Mouse (Mus musculus) E14TG2a.4 (cell line): ENCODE data around the gene Ttc3.

ENCODE experiments used
- H3K27me3 ChIP-seq: 2 replicates; pipeline ENCODE4 v1.6.1; 2014; ENCODE audit warnings: low read length, control low read depth; ENCODE audit not compliant: insufficient read depth
- H3K36me3 ChIP-seq: 2 replicates; pipeline ENCODE4 v1.6.1; 2014; ENCODE audit warnings: low read length, control low read depth; ENCODE audit not compliant: insufficient read depth
- H3K4me1 ChIP-seq: replicated peaks from 2 replicates; pipeline ENCODE4 v1.6.1; 2014; ENCODE audit warnings: low read depth, low read length, control low read depth
- H3K4me3 ChIP-seq: replicated peaks from 2 replicates; pipeline ENCODE4 v1.5.1; 2014; ENCODE audit warnings: mild to moderate bottlenecking, low read length
- H3K9me3 ChIP-seq: 2 replicates; pipeline ENCODE4 v1.6.1; 2014; ENCODE audit warnings: low read length, control low read depth
- CTCF ChIP-seq: conservative IDR thresholded peaks from 2 replicates; pipeline ENCODE4 v1.5.1; 2014; ENCODE audit warnings: low read length
- NANOG ChIP-seq: IDR thresholded peaks from 2 replicates; pipeline ENCODE4 v1.6.1; 2014; ENCODE audit warnings: borderline replicate concordance, low read length, mixed read lengths
- POU5F1 ChIP-seq: IDR thresholded peaks from 2 replicates; pipeline ENCODE4 v1.6.1; 2014; ENCODE audit warnings: low read length, borderline replicate concordance

Gene Ttc3

DNA sequence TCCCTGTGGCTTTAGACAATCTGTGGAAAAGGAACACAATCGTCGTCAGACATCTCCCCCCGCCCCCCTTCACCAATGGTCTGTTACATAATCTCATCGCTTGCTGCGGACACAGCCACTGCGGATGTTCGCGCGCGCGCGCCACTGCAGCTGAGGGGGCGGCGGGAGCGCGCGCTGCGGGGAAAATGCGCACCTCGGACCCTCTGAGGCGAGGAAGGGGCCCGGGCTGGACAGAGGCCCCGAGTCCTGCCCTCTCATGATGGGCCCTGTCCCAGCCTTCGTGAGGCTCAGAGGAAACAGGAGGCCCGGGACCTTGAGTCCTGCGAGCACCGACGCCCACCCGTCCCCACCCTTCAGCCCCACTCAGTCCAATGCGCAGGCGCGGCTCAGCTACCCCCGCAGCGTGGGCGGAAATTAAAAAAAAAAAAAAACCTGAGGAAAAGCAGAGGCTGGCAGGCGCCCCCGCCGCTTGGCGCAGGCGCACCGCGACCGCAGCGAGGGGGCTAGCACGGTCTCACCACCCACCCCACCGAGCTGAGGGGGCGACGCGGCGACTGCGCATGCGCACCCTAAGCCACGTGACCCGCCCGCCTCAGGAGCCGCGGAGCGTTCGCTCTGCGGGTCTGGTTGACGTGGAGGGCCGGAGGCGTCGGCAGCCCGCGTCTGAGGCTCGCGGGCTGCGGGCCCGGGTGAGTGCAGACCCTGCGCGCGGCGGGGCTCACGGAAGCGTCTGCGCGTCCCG lies at the start of gene Ttc3:
TSS of gene Ttc3 (plus strand) at position 446 of the 742 bp plus-strand sequence.
- no peaks in the 10 kb centered on the region for H3K27me3 ChIP-seq
- TF ChIP-seq CTCF, result no peak
- H3K9me3 ChIP-seq, result no peaks in the 10 kb centered on the region
- H3K4me3 ChIP-seq, result peak within 1 kb of the TSS; percentile 95
- peaks cover 23% of the 10 kb centered on the region for H3K4me1 ChIP-seq
- H3K36me3 ChIP-seq, result no peaks in the 10 kb centered on the region

DNA sequence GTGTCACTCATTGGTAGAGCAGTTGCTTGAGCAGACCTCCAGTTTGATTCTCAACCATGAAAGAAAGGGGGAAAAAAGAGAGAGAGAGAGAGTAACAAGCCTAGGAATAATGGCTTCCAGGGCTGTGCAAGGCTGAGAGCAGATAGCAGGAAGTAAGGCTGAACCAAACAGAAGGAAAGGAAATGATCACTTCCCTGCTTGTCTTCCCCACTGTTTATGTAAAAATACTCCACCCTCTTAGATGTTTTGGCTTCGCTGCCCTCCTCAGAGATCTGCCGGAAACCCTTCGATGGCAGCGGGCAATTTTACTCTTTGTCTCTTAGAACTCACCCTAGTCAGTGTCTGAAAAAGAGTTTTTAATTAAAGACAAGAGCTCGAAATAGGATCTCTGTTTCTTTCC lies 46.7 kb upstream of the Ttc3 start:
- no peak overlapping the region for H3K4me3 ChIP-seq
- peaks cover 21% of the 10 kb centered on the region for H3K4me1 ChIP-seq
- no peaks in the 10 kb centered on the region for H3K36me3 ChIP-seq
- TF ChIP-seq POU5F1, result no peak
- peak; percentile 13; the same call in 1 of the 2 replicates for TF ChIP-seq NANOG
- H3K9me3 ChIP-seq, result no peaks in the 10 kb centered on the region
- peaks cover 36% of the 10 kb centered on the region for H3K27me3 ChIP-seq

DNA sequence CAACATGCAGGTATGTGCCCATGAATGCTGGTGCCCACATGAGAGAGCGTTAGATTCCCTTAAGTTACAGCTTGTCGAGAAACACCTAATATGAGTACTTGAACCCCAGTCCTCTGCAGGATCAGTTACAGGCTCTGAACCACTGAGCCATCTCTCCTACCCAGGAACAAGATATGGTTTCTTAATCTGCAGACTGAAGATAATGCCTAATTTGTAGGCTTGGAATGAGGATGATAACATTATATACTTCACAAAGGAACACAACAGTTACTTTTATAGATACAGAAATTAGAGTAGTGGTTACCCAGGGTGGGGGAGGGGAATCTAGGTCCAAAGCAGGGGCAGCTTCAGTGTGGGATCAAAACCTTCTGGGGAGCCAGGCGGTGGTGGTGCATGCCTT lies 44.4 kb upstream of the Ttc3 start:
- H3K27me3 ChIP-seq, result peaks cover 59% of the 10 kb centered on the region

DNA sequence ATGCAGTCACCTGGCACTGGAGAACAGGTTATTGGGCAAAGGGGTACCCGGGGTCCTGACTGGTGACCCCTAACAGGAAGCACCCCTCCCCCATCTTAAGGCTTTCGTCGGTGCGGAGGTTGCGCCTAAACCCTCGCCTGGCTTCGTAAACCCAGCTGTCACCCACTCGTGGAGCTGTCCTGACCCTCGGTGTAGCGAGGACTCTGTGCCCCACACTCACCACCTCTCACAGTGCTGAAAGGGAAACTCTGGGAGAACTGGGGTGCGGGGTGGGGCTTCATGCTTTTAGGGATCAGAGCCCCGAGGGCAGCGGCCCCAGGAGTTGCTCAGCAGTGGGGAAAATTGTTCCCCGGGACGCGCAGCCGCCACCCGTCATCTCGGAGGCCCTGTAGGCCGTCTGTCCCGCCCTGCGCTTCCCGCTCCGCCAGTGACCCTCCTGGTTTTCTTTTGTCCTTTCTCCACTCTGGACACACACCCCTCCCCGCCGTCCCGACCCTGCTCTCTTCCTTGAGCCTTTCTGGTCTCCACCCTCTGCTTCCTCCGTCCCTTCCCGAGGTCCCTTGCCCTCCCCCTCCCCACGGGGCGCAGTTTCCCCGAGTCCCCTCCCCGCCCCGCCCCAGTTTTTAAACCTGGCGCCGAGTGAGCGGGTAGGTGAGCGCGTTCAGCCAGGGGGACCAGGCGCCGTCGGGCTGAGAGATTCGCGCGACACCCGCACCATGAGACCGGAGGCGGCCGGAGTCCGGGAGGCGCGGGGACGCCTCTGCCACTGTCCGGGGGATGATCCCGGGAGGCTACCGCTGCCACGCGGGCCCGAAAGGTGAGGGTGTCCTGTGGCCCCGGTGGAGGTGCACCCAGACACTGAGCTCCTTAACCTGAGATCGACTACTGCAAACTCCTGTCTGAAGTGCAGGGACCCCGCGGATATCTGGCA lies 42.4 kb upstream of the Ttc3 start, which contains the start of gene Ripply3:
TSS of gene Ripply3 (plus strand) at position 640 of the 931 bp plus-strand sequence.
- TF ChIP-seq CTCF (no peak), NANOG (no peak), POU5F1 (no peak)
- H3K36me3 ChIP-seq, result no peaks in the 10 kb centered on the region
- H3K4me1 ChIP-seq, result peaks cover 28% of the 10 kb centered on the region
- H3K27me3 ChIP-seq, result peaks cover 62% of the 10 kb centered on the region
- H3K9me3 ChIP-seq, result no peaks in the 10 kb centered on the region
- peak within 1 kb of the TSS; percentile 77 for H3K4me3 ChIP-seq

More for the DNA sequence above, 44.4 kb upstream of the Ttc3 start:
- Histone ChIP-seq H3K4me3 (no peak overlapping the region), H3K9me3 (no peaks in the 10 kb centered on the region), H3K4me1 (peaks cover 31% of the 10 kb centered on the region), H3K36me3 (no peaks in the 10 kb centered on the region)
- TF ChIP-seq CTCF (no peak), NANOG (no peak), POU5F1 (no peak)

DNA sequence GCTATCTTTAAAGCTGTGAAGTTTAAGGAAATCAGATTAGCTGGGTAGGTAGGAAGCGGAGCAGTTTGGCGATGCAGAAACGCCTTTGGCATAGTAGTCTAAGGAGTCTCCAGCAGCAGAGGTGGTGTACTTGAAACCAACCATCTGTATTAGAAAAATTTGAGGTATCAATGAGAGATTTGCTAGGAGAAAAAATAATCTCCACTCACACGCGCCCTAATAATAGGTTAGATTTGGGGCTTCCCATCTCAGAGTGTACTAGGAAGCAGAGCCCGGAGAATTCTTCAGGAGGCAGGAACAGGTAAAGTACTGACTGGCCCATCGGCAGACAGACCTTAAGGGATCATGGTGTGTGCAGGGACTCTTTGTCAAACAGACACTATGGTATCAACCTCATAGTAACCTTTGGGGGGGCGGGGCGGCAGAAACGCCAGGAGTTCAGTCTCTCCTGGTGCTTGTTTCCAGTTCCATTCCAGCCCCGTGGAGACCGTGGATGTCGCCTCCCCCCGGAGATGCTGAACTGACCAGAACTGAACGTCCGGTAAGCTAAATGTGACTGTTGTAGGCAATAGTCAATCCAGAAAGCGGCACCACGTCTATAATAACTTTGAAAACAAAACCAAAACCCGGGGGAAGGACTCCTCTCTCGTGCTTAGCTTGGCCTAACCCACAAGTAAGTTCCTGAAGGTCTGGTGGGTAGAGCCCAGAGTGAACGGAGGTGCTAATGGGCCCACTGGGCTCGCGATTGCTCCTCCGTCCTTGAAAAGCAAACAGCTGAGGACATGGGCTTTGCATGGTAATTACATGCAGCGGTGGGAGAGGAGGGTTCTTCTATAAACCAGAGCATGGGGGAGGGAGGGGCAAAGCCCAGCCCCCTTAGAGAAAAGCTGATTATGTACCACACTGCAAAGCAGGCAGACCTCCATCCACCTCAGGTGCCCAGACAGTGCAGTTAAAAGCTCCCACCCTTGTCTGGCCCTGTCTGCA lies 41.2 kb upstream of the Ttc3 start:
- H3K36me3 ChIP-seq, result no peaks in the 10 kb centered on the region
- peak overlapping the region; percentile 77 for H3K4me3 ChIP-seq
- no peaks in the 10 kb centered on the region for H3K9me3 ChIP-seq
- H3K27me3 ChIP-seq, result peaks cover 65% of the 10 kb centered on the region
- TF ChIP-seq CTCF (no peak), NANOG (no peak), POU5F1 (no peak)
- peaks cover 19% of the 10 kb centered on the region for H3K4me1 ChIP-seq

DNA sequence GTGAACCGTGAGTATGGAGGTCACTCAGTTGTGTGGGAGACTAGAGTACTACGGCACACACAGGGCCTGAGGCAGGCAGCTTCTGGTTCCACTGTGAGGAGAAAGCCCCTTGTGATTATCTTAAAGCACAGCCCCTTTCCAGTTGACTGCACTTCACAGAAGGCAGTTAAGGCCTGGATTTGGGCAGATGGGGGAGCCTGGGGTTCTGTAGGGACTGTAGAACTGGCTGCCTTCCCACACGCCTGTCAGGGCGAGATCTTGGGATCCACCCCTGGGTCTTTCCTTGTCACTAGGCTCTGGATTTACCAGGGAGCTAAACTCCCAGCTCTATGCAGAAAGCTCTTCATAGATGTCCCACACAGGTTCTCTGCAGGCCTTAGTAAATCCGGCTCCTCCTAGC lies 40.0 kb upstream of the Ttc3 start:
- TF ChIP-seq CTCF, result no peak
- TF ChIP-seq POU5F1, result no peak
- no peak for TF ChIP-seq NANOG
- H3K36me3 ChIP-seq, result no peaks in the 10 kb centered on the region
- H3K27me3 ChIP-seq, result peaks cover 64% of the 10 kb centered on the region
- peaks cover 19% of the 10 kb centered on the region for H3K4me1 ChIP-seq
- H3K4me3 ChIP-seq, result no peak overlapping the region
- H3K9me3 ChIP-seq, result no peaks in the 10 kb centered on the region

DNA sequence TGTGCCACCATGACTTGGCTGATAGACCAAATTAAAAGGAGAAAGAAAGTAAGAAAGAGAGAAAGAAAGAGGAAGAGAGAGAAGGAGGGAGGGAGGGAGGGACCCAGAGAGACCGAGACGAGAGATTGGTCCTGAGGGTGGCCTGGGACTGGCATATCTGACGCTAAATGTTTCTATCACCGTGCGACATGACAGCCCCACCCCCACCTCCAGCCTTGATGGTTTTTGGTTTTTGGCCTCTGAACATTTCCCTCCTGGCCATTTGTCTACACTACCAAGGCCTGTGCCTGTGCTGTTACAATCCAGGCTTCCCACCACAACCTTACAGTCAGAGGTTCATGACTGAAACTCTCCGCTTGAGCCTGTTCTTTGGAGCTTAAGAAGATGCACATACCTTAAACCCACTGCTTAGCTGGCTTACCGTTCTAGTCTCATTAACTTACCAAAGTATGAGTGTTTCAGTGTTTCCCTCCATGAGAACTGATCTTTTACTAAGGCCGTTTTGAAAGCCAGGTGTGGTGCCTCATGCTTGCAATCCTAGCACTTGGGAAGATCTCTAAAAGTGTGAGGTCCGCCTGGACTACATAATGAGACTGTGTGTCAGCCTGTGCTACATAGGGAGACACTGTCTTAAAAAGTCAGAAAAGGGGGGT lies 39.1 kb upstream of the Ttc3 start:
- H3K4me1 ChIP-seq, result peaks cover 25% of the 10 kb centered on the region
- H3K27me3 ChIP-seq, result peaks cover 60% of the 10 kb centered on the region
- TF ChIP-seq CTCF (no peak), POU5F1 (no peak), NANOG (no peak)
- no peaks in the 10 kb centered on the region for H3K9me3 ChIP-seq
- no peak overlapping the region for H3K4me3 ChIP-seq
- H3K36me3 ChIP-seq, result no peaks in the 10 kb centered on the region
